Mouse (Mus musculus) liver, postnatal 0 days (tissue): ENCODE measurements around the gene Ncor2. TPM values are rescaled to one million over a fixed set of nuclear protein-coding genes. Genes with fewer than 3 reads are reported as not detected.

Experiments
- ATAC-seq: fragments of 200-750 bp; cut with Nextera tagmentation; 2 replicates; pipeline ENCODE4 v1.8.0; 2017; ENCODE audit warnings: mild to moderate bottlenecking, moderate library complexity
- DNase-seq: peaks from one replicate; pipeline ENCODE4 v3.0.0-alpha.2; 2016
- H3K27ac ChIP-seq: fragments of 300-500 bp; sonication (generic); 2 replicates; pipeline ENCODE4 v1.5.1; 2014; ENCODE audit warnings: antibody characterized with exemption, moderate library complexity, mild to moderate bottlenecking, low read depth
- H3K27me3 ChIP-seq: fragments of 300-500 bp; sonication (generic); 2 replicates; pipeline ENCODE4 v1.6.1; 2014; ENCODE audit warnings: low read length, control low read depth, mixed read lengths; ENCODE audit not compliant: insufficient read depth
- H3K36me3 ChIP-seq: fragments of 300-500 bp; sonication (generic); replicated peaks from 2 replicates; pipeline ENCODE4 v1.6.1; 2014; ENCODE audit warnings: mild to moderate bottlenecking, control low read depth, low read length, moderate library complexity, mixed read lengths; ENCODE audit not compliant: insufficient read depth
- H3K4me1 ChIP-seq: fragments of 300-500 bp; sonication (generic); 2 replicates; pipeline ENCODE4 v1.6.1; 2014; ENCODE audit warnings: antibody characterized with exemption, mild to moderate bottlenecking, control low read depth; ENCODE audit not compliant: insufficient read depth
- H3K4me2 ChIP-seq: fragments of 300-500 bp; sonication (generic); 2 replicates; pipeline ENCODE4 v1.6.1; 2014; ENCODE audit warnings: low read depth, mild to moderate bottlenecking, low read length, moderate library complexity, mixed read lengths
- H3K4me3 ChIP-seq: fragments of 300-500 bp; sonication (generic); 2 replicates; pipeline ENCODE4 v1.5.1; 2014; ENCODE audit warnings: low read depth, low read length
- H3K9ac ChIP-seq: fragments of 300-500 bp; sonication (generic); replicated peaks from 2 replicates; pipeline ENCODE4 v1.6.1; 2014; ENCODE audit warnings: mild to moderate bottlenecking, moderate library complexity
- H3K9me3 ChIP-seq: fragments of 300-500 bp; sonication (generic); 2 replicates; pipeline ENCODE4 v1.6.1; 2016; ENCODE audit warnings: mild to moderate bottlenecking, control low read depth, low read length, mixed read lengths
- CTCF ChIP-seq: sonication (generic); IDR thresholded peaks from 2 replicates; pipeline ENCODE4 v1.5.1; 2016; ENCODE audit warnings: antibody characterized with exemption, low read depth
- EP300 ChIP-seq: IDR thresholded peaks from 2 replicates; pipeline ENCODE4 v1.6.1; 2016; ENCODE audit warnings: antibody characterized with exemption, low read depth, mild to moderate bottlenecking
- WGBS: fragments of 180-500 bp; shearing (Covaris S2); extraction: QIAGEN DNeasy Blood & Tissue Kit; methylation state at CpG from one replicate; pipeline ENCODE4 v1.1.7; 2014; ENCODE audit not compliant: insufficient replicate concordance; 5-methylcytosine and 5-hydroxymethylcytosine counted together
- polyA plus RNA-seq: library from polyadenylated mRNA; unstranded; fragments of >200 nt; fragmentation: Nextera tagmentation; extraction: Ambion mirVana; gene quantifications from 2 replicates; pipeline ENCODE4 v1.2.1, GENCODE M21; 2015

Ncor2 gene
- polyA plus RNA-seq, 1 experiment from 2014 or later: 3.1 TPM

DNA sequence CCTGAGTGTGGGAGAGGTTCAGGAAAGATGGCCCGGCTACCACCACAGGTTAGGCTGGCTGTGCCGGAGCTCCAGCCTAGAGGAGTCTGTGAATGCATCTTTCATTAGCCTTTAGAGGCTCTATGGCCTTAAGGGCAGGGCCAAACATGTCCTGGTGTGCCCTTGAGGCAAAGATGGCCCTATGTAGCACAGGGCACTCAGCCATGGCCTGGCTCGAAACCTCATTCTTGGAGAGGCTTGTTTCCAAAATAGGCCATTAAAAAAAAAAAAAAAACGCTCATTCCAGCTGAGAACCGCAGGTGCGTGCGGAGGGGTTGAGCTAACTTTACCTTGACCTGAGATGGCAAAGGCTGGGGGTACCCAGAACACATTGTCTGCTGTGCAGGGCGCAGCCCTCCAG, 167.4 kb downstream of the Ncor2 start:
- H3K36me3 ChIP-seq: peaks cover 10% of the 10 kb centered on the region; the same call in 1 of the 2 replicates
- no peak overlapping the region for H3K27ac ChIP-seq
- H3K4me2 ChIP-seq: no peak overlapping the region
- no peaks in the 10 kb centered on the region for H3K9me3 ChIP-seq
- H3K4me3 ChIP-seq: no peak overlapping the region
- DNase-seq: no peak
- no peak overlapping the region for H3K9ac ChIP-seq
- H3K27me3 ChIP-seq: no peaks in the 10 kb centered on the region
- no peak for ATAC-seq
- H3K4me1 ChIP-seq: no peaks in the 10 kb centered on the region
- 87% methylated on average over 8 of the region's 8 CpGs for WGBS
- TF ChIP-seq EP300 (no peak), CTCF (no peak)

DNA sequence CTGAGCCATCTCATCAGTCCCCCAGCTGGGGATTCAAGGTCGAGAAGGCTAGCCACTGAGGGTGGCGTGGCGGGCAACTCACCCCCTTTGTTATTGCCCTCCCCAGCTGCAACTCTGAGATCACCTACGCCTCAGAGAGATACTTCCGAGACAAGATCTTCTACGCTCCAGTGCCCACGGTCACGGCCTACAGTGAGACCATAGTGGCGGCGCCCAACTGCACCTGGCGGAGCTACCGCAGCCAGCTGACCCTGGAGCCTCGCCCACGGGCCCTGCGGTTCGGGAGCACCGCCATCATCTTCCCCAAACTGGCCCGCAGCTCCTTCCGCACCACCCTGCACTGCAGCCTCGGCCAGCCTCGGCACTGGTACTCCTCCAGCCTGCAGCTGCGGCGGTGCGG, 167.9 kb downstream of the Ncor2 start:
- 84% methylated on average over 24 of the region's 24 CpGs for WGBS
- no peaks in the 10 kb centered on the region for H3K27me3 ChIP-seq
- no peaks in the 10 kb centered on the region for H3K9me3 ChIP-seq
- no peak overlapping the region for H3K27ac ChIP-seq
- no peaks in the 10 kb centered on the region for H3K4me1 ChIP-seq
- H3K4me2 ChIP-seq: no peak overlapping the region
- DNase-seq (no peak), ATAC-seq (no peak)
- H3K9ac ChIP-seq: no peak overlapping the region
- H3K36me3 ChIP-seq: peaks cover 8% of the 10 kb centered on the region; the same call in 1 of the 2 replicates
- TF ChIP-seq CTCF (no peak), EP300 (no peak)
- H3K4me3 ChIP-seq: no peak overlapping the region

- ATAC-seq: no peak
Measured at GRCm38 (mm10) chr5:125006896-125007295, 172.1 kb downstream of the Ncor2 start.

GRCm38 (mm10) chr5:125005871-125006652, 173.0 kb downstream of the Ncor2 start:
- peaks cover 26% of the 10 kb centered on the region for H3K27me3 ChIP-seq
- no peaks in the 10 kb centered on the region for H3K36me3 ChIP-seq
- no peak for DNase-seq
- no peak overlapping the region for H3K9ac ChIP-seq
- no peak overlapping the region for H3K4me2 ChIP-seq
- no peaks in the 10 kb centered on the region for H3K9me3 ChIP-seq
- TF ChIP-seq CTCF: no peak
- no peak for TF ChIP-seq EP300
- WGBS: 58% methylated on average over 9 of the region's 9 CpGs
- H3K27ac ChIP-seq: no peak overlapping the region
- no peak for ATAC-seq
- H3K4me3 ChIP-seq: no peak overlapping the region
- H3K4me1 ChIP-seq: no peaks in the 10 kb centered on the region

More at GRCm38 (mm10) chr5:125006896-125007295, 172.1 kb downstream of the Ncor2 start:
- no peak overlapping the region for H3K4me3 ChIP-seq
- H3K27ac ChIP-seq: no peak overlapping the region
- no peaks in the 10 kb centered on the region for H3K4me1 ChIP-seq
- H3K27me3 ChIP-seq: peaks cover 26% of the 10 kb centered on the region
- no peak overlapping the region for H3K9ac ChIP-seq
- DNase-seq: no peak
- H3K36me3 ChIP-seq: no peaks in the 10 kb centered on the region
- no peak overlapping the region for H3K4me2 ChIP-seq
- no peaks in the 10 kb centered on the region for H3K9me3 ChIP-seq
- no peak for TF ChIP-seq EP300
- no peak for TF ChIP-seq CTCF
- 65% methylated on average over 5 of the region's 5 CpGs for WGBS

GRCm38 (mm10) chr5:125003873-125004255, 175.2 kb downstream of the Ncor2 start:
- Histone ChIP-seq H3K9ac (no peak overlapping the region), H3K9me3 (no peaks in the 10 kb centered on the region), H3K36me3 (no peaks in the 10 kb centered on the region), H3K27ac (no peak overlapping the region), H3K4me2 (0 out of 2 replicates have a peak overlapping the region, but pooled peaks have one; percentile 35), H3K4me3 (no peak overlapping the region), H3K27me3 (peaks cover 26% of the 10 kb centered on the region), H3K4me1 (no peaks in the 10 kb centered on the region)
- ATAC-seq: no peak
- TF ChIP-seq CTCF: no peak
- TF ChIP-seq EP300: no peak
- WGBS: 15% methylated on average over 15 of the region's 15 CpGs
- DNase-seq: no peak

DNA sequence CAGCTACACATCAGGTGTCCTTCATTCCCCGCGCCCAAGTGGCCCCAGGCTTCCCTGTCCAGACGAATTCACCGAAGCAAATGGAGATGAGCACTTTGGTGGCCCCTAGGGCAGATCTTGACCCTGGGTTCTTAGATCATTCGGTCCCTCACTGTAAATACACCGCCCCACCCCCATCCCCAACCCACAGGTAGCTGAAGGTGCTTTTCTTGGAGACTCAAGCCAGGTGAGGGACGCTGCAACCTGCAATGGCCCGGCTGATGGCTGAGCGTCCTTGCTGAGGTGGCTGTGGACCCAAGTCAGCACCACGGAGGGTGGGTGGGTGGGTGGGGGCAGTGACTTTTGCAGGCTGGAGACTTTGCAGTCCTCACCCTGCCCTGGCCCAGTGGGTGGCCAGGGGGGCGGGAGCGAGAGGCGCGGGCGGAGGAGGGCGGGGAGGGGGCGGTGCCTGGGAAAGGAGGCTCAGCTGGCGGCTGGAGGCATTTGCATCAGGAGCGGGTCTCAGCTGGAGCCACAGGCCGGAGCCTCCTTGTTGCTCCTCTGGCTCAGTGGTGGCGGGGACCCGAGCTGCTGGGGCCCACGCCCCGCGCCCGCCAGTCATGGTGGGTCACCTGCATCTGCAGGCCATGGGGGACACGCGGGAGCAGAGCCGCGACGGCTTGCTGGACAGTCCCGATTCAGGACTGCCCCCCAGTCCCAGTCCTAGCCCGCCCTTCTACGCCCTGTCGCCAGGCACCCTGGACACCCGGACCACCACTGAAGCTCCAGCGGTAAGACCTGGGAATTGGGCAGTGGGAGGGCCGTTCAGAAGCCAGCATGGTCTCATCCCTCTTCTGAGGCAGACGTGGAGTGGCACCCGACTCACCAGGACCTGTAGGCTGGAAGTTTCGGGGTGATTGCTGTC, 175.8 kb downstream of the Ncor2 start, which contains the start of gene Rflna:
Rflna (plus strand) TSS at position 253 of the 904 bp plus-strand sequence.
- Histone ChIP-seq H3K27ac (no peak within 1 kb of the TSS), H3K9ac (no peak within 1 kb of the TSS), H3K9me3 (no peaks in the 10 kb centered on the region), H3K27me3 (peaks cover 26% of the 10 kb centered on the region), H3K4me3 (no peak within 1 kb of the TSS), H3K36me3 (no peaks in the 10 kb centered on the region), H3K4me1 (no peaks in the 10 kb centered on the region), H3K4me2 (peak within 1 kb of the TSS; percentile 35; the same call in 1 of the 2 replicates)
- TF ChIP-seq EP300 (no peak), CTCF (no peak)
- ATAC-seq: peak; percentile 52; the same call in 1 of the 2 replicates
- WGBS: 7% methylated on average over 31 of the region's 41 CpGs
- DNase-seq: peak; percentile 65
